Mouse (Mus musculus) neural tube, embryonic 14.5 days (tissue): ENCODE data around the gene Fam71b. TPM values are rescaled to one million over a fixed set of nuclear protein-coding genes. Genes with fewer than 3 reads are reported as not detected.
"Not testable (repeated sequence)": the region's sequence is repeated elsewhere in the genome, so short reads cannot be mapped to it uniquely, and the experiment has no call there.

Source experiments
- ATAC-seq: fragments of 200-750 bp; cut with Nextera tagmentation; 2 replicates; pipeline ENCODE4 v1.8.0; 2017; ENCODE audit warnings: low read depth, mild to moderate bottlenecking, moderate TSS enrichment, moderate library complexity
- H3K27ac ChIP-seq: fragments of 300-500 bp; sonication (generic); 2 replicates; pipeline ENCODE4 v1.5.1; 2014; ENCODE audit warnings: low read depth, mild to moderate bottlenecking, control low read depth, low read length, moderate library complexity, mixed read lengths
- H3K27me3 ChIP-seq: fragments of 300-500 bp; sonication (generic); 2 replicates; pipeline ENCODE4 v1.6.1; 2014; ENCODE audit warnings: low read length; ENCODE audit not compliant: control insufficient read depth, insufficient read depth
- H3K36me3 ChIP-seq: fragments of 300-500 bp; sonication (generic); 2 replicates; pipeline ENCODE4 v1.6.1; 2014; ENCODE audit warnings: low read length, mixed read lengths; ENCODE audit not compliant: control insufficient read depth, insufficient read depth
- H3K4me1 ChIP-seq: fragments of 300-500 bp; sonication (generic); 2 replicates; pipeline ENCODE4 v1.6.1; 2014; ENCODE audit warnings: low read length; ENCODE audit not compliant: control insufficient read depth, insufficient read depth
- H3K4me2 ChIP-seq: fragments of 300-500 bp; sonication (generic); 2 replicates; pipeline ENCODE4 v1.6.1; 2014; ENCODE audit warnings: mild to moderate bottlenecking, low read depth, low read length, control low read depth
- H3K4me3 ChIP-seq: fragments of 300-500 bp; sonication (generic); 2 replicates; pipeline ENCODE4 v1.5.1; 2014; ENCODE audit warnings: low read depth, low read length, control low read depth, mixed read lengths
- H3K9ac ChIP-seq: fragments of 300-500 bp; sonication (generic); replicated peaks from 2 replicates; pipeline ENCODE4 v1.6.1; 2014; ENCODE audit warnings: low read depth, mild to moderate bottlenecking, control low read depth, low read length, mixed read lengths
- H3K9me3 ChIP-seq: fragments of 300-500 bp; sonication (generic); 2 replicates; pipeline ENCODE4 v1.6.1; 2016; ENCODE audit warnings: low read length; ENCODE audit not compliant: control insufficient read depth
- WGBS: fragments of 180-500 bp; shearing (Covaris S2); extraction: QIAGEN DNeasy Blood & Tissue Kit; methylation state at CpG from one replicate; pipeline ENCODE4 v1.1.7; 2014; 5-methylcytosine and 5-hydroxymethylcytosine counted together
- polyA plus RNA-seq: library from polyadenylated mRNA; unstranded; fragments of >200 nt; fragmentation: Nextera tagmentation; extraction: Ambion mirVana; gene quantifications from 2 replicates; pipeline ENCODE4 v1.2.1, GENCODE M21; 2014

Fam71b gene
- polyA plus RNA-seq, 1 experiment from 2014 or later, result not detected

GRCm38 (mm10) chr11:46404986-46405385 lies 8.6 kb downstream of the Fam71b start:
- no peaks in the 10 kb centered on the region for H3K4me1 ChIP-seq
- H3K9ac ChIP-seq, result no peak overlapping the region
- no peaks in the 10 kb centered on the region for H3K36me3 ChIP-seq
- H3K27me3 ChIP-seq, result no peaks in the 10 kb centered on the region
- H3K27ac ChIP-seq, result no peak overlapping the region
- H3K4me3 ChIP-seq, result no peak overlapping the region
- no peak overlapping the region for H3K4me2 ChIP-seq
- WGBS, result 84% methylated on average over 16 of the region's 16 CpGs
- H3K9me3 ChIP-seq, result no peaks in the 10 kb centered on the region
- no peak for ATAC-seq

GRCm38 (mm10) chr11:46406721-46407120 lies 10.4 kb downstream of the Fam71b start:
- Histone ChIP-seq H3K36me3 (no peaks in the 10 kb centered on the region), H3K27ac (no peak overlapping the region), H3K9me3 (no peaks in the 10 kb centered on the region), H3K4me3 (no peak overlapping the region), H3K9ac (no peak overlapping the region), H3K27me3 (no peaks in the 10 kb centered on the region), H3K4me1 (no peaks in the 10 kb centered on the region), H3K4me2 (no peak overlapping the region)
- WGBS, result 48% methylated on average over 10 of the region's 10 CpGs
- ATAC-seq, result no peak

GRCm38 (mm10) chr11:46410018-46410563 lies 13.7 kb downstream of the Fam71b start:
- Histone ChIP-seq H3K27me3 (no peaks in the 10 kb centered on the region), H3K4me1 (no peaks in the 10 kb centered on the region), H3K4me2 (no peak overlapping the region), H3K9me3 (no peaks in the 10 kb centered on the region), H3K27ac (no peak overlapping the region), H3K36me3 (no peaks in the 10 kb centered on the region), H3K4me3 (no peak overlapping the region), H3K9ac (no peak overlapping the region)
- 55% methylated on average over 2 of the region's 2 CpGs for WGBS
- no peak for ATAC-seq

- 69% methylated on average over 1 of the region's 1 CpGs for WGBS
- no peaks in the 10 kb centered on the region for H3K9me3 ChIP-seq
- H3K36me3 ChIP-seq, result no peaks in the 10 kb centered on the region
- no peak overlapping the region for H3K4me2 ChIP-seq
- no peak overlapping the region for H3K9ac ChIP-seq
- H3K27ac ChIP-seq, result no peak overlapping the region
- no peaks in the 10 kb centered on the region for H3K4me1 ChIP-seq
- no peaks in the 10 kb centered on the region for H3K27me3 ChIP-seq
- H3K4me3 ChIP-seq, result no peak overlapping the region
- no peak for ATAC-seq
These were observed 22.1 kb downstream of the Fam71b start for GRCm38 (mm10) chr11:46418438-46418837.

DNA sequence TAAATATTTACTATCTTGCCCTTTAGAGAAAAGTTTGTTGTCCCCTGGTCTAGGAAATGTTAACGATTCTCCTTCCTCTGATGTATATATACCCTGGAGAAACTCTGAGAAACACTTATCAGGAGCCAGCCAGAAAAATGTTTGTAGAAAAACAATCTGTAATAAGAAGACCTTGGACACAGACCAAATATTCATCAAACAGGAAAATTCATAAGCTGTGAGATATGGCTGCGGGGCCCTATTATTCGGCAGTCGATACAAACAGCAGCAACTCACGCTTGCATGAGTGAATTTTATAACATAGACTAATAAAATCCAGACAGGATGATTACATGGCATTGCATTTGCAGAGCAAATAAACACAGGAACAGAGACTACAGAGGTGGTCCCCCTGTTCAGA lies 22.5 kb downstream of the Fam71b start:
- Histone ChIP-seq H3K4me2 (no peak overlapping the region), H3K36me3 (no peaks in the 10 kb centered on the region), H3K4me1 (no peaks in the 10 kb centered on the region), H3K4me3 (no peak overlapping the region), H3K9me3 (no peaks in the 10 kb centered on the region), H3K27ac (no peak overlapping the region), H3K27me3 (no peaks in the 10 kb centered on the region), H3K9ac (no peak overlapping the region)
- no peak for ATAC-seq
- 78% methylated on average over 5 of the region's 5 CpGs for WGBS

- H3K27me3 ChIP-seq, result no peaks in the 10 kb centered on the region
- no peak overlapping the region for H3K9ac ChIP-seq
- 89% methylated on average over 8 of the region's 8 CpGs for WGBS
- no peaks in the 10 kb centered on the region for H3K4me1 ChIP-seq
- H3K36me3 ChIP-seq, result no peaks in the 10 kb centered on the region
- no peak overlapping the region for H3K4me2 ChIP-seq
- no peak overlapping the region for H3K4me3 ChIP-seq
- no peak overlapping the region for H3K27ac ChIP-seq
- H3K9me3 ChIP-seq, result no peaks in the 10 kb centered on the region
- no peak for ATAC-seq
These were observed 24.9 kb downstream of the Fam71b start for GRCm38 (mm10) chr11:46421086-46421888.

DNA sequence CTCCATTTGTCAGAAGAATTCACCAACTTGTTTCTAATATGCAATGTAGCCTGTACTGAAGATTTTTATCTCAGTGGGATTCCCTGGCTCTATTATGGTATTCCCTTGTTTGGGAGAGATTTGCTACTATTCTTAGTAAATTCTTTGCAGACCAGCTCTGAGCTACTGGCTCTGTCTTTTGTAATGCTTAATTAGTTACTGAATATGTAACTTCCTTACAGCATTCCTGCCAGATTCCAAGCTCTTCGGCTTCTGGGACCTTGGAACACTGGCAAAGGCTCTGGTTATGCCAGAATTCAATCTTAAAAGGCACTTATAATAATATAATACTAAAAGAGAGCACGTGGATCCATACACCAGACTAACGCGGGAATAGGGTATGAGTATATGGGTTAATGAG lies 31.8 kb downstream of the Fam71b start:
- 51% methylated on average over 4 of the region's 4 CpGs for WGBS
- not testable (repeated sequence) for H3K36me3 ChIP-seq, H3K9me3 ChIP-seq, H3K4me2 ChIP-seq, H3K4me1 ChIP-seq, H3K9ac ChIP-seq, ATAC-seq, H3K27ac ChIP-seq, H3K4me3 ChIP-seq, H3K27me3 ChIP-seq

- Histone ChIP-seq H3K9me3 (no peaks in the 10 kb centered on the region), H3K4me1 (no peaks in the 10 kb centered on the region), H3K4me3 (no peak overlapping the region), H3K27ac (no peak overlapping the region), H3K9ac (no peak overlapping the region), H3K27me3 (no peaks in the 10 kb centered on the region), H3K4me2 (no peak overlapping the region), H3K36me3 (no peaks in the 10 kb centered on the region)
- no peak for ATAC-seq
- WGBS, result 93% methylated on average over 2 of the region's 2 CpGs
These were observed 33.8 kb downstream of the Fam71b start for GRCm38 (mm10) chr11:46430123-46430522.

GRCm38 (mm10) chr11:46431129-46431528 lies 34.8 kb downstream of the Fam71b start:
- Histone ChIP-seq H3K9ac (no peak overlapping the region), H3K9me3 (no peaks in the 10 kb centered on the region), H3K27me3 (no peaks in the 10 kb centered on the region), H3K36me3 (no peaks in the 10 kb centered on the region), H3K4me1 (no peaks in the 10 kb centered on the region), H3K27ac (no peak overlapping the region), H3K4me2 (no peak overlapping the region), H3K4me3 (no peak overlapping the region)
- ATAC-seq, result peak; percentile 96
- WGBS, result 22% methylated on average over 3 of the region's 3 CpGs
